Mouse (Mus musculus) neural tube, embryonic 15.5 days (tissue): ENCODE data around the gene Ndufaf3. TPM values are rescaled to one million over a fixed set of nuclear protein-coding genes. Genes with fewer than 3 reads are reported as not detected.
A peak's percentile ranks its signal among the peaks of the same experiment; 100 is the strongest.

Experiments
- ATAC-seq: fragments of 200-750 bp; cut with Nextera tagmentation; 2 replicates; pipeline ENCODE4 v1.8.0; 2017; ENCODE audit warnings: mild to moderate bottlenecking, moderate TSS enrichment, moderate library complexity; ENCODE audit not compliant: low FRiP score
- H3K27ac ChIP-seq: fragments of 300-500 bp; sonication (generic); replicated peaks from 2 replicates; pipeline ENCODE4 v1.5.1; 2015; ENCODE audit warnings: mild to moderate bottlenecking, inconsistent platforms
- H3K27me3 ChIP-seq: fragments of 300-500 bp; sonication (generic); replicated peaks from 2 replicates; pipeline ENCODE4 v1.6.1; 2015; ENCODE audit warnings: inconsistent platforms
- H3K36me3 ChIP-seq: fragments of 300-500 bp; sonication (generic); 2 replicates; pipeline ENCODE4 v1.6.1; 2015; ENCODE audit warnings: inconsistent platforms
- H3K4me1 ChIP-seq: fragments of 300-500 bp; sonication (generic); 2 replicates; pipeline ENCODE4 v1.6.1; 2015; ENCODE audit warnings: inconsistent platforms
- H3K4me2 ChIP-seq: fragments of 300-500 bp; sonication (generic); 2 replicates; pipeline ENCODE4 v1.6.1; 2015; ENCODE audit warnings: inconsistent platforms, mild to moderate bottlenecking, moderate library complexity
- H3K4me3 ChIP-seq: fragments of 300-500 bp; sonication (generic); replicated peaks from 2 replicates; pipeline ENCODE4 v1.5.1; 2015; ENCODE audit warnings: mild to moderate bottlenecking, inconsistent platforms
- H3K9ac ChIP-seq: fragments of 300-500 bp; sonication (generic); replicated peaks from 2 replicates; pipeline ENCODE4 v1.6.1; 2015; ENCODE audit warnings: mild to moderate bottlenecking, inconsistent platforms
- H3K9me3 ChIP-seq: fragments of 300-500 bp; sonication (generic); replicated peaks from 2 replicates; pipeline ENCODE4 v1.6.1; 2016; ENCODE audit warnings: inconsistent platforms
- WGBS: fragments of 180-500 bp; shearing (Covaris S2); methylation state at CpG from one replicate; pipeline ENCODE4 v1.1.7; 2015; ENCODE audit warnings: mixed read lengths; 5-methylcytosine and 5-hydroxymethylcytosine counted together
- polyA plus RNA-seq: library from polyadenylated mRNA; unstranded; fragments of >200 nt; fragmentation: Nextera tagmentation; extraction: Ambion mirVana; gene quantifications from 2 replicates; pipeline ENCODE4 v1.2.1, GENCODE M21; 2015

The Ndufaf3 gene
- polyA plus RNA-seq, 1 experiment from 2014 or later = 78.2 TPM

GRCm38 (mm10) chr9:108545986-108546385 is 21.2 kb downstream of the Ndufaf3 start:
- ATAC-seq = no peak
- H3K27ac ChIP-seq = no peak overlapping the region
- H3K9me3 ChIP-seq = no peaks in the 10 kb centered on the region
- H3K36me3 ChIP-seq = peaks cover 80% of the 10 kb centered on the region
- WGBS = 98% methylated on average over 3 of the region's 3 CpGs
- H3K27me3 ChIP-seq = no peaks in the 10 kb centered on the region
- H3K4me1 ChIP-seq = no peaks in the 10 kb centered on the region
- H3K4me3 ChIP-seq = no peak overlapping the region
- H3K4me2 ChIP-seq = no peak overlapping the region
- H3K9ac ChIP-seq = no peak overlapping the region

DNA sequence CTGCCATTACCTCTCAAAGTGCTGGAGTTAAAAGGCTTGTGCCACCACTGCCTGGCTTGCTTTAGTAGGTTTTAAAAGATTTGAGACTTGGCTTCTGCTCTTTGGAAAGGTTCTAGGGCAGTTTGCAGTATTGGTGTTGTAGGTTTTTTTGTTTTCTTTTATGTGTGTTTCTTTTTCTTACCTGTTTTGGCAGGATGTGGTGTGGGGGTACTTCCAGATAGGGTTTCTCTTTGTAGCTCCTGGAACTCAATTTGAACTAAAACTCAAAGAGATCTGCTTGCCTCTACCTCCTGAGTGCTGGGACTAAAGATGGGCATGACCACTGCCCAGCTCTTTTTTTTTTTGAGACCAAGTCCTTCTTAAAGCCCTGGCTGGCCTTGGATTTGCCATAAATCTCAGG is 26.4 kb downstream of the Ndufaf3 start:
- Histone ChIP-seq H3K9ac (no peak overlapping the region), H3K4me3 (no peak overlapping the region), H3K36me3 (peaks cover 78% of the 10 kb centered on the region), H3K9me3 (no peaks in the 10 kb centered on the region), H3K27me3 (no peaks in the 10 kb centered on the region), H3K4me2 (no peak overlapping the region), H3K4me1 (no peaks in the 10 kb centered on the region), H3K27ac (no peak overlapping the region)
- no peak for ATAC-seq

DNA sequence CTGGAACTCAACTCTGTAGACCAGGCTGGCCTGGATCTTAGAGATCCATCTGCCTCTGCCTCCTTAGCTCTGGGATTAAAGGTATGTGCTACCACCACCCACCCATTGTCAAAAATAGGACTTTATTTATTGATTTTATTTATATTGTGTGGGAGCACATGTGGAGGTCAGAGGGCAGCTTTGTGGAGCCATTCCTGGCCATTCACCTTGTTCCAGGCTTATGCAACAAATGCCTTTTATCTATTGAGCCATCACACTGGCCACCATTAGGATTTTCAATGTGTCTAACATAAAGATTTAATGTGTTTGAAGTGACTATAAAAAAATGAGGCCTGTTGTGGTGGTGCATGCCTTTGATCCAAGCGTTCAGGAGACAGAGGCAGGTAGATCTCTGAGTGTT is 35.7 kb downstream of the Ndufaf3 start:
- Histone ChIP-seq H3K27me3 (no peaks in the 10 kb centered on the region), H3K27ac (no peak overlapping the region), H3K36me3 (peaks cover 75% of the 10 kb centered on the region), H3K4me1 (no peaks in the 10 kb centered on the region), H3K9ac (no peak overlapping the region), H3K4me2 (no peak overlapping the region), H3K4me3 (no peak overlapping the region), H3K9me3 (no peaks in the 10 kb centered on the region)
- WGBS = 90% methylated on average over 1 of the region's 1 CpGs
- ATAC-seq = no peak

- 92% methylated on average over 1 of the region's 1 CpGs for WGBS
- Histone ChIP-seq H3K27me3 (no peaks in the 10 kb centered on the region), H3K27ac (no peak overlapping the region), H3K9me3 (no peaks in the 10 kb centered on the region), H3K36me3 (peaks cover 70% of the 10 kb centered on the region), H3K4me3 (no peak overlapping the region), H3K9ac (no peak overlapping the region), H3K4me2 (no peak overlapping the region), H3K4me1 (no peaks in the 10 kb centered on the region)
- no peak for ATAC-seq
Observed at GRCm38 (mm10) chr9:108530954-108531353, 36.3 kb downstream of the Ndufaf3 start.

- WGBS = 91% methylated on average over 3 of the region's 3 CpGs
- H3K4me2 ChIP-seq = no peak overlapping the region
Observed at GRCm38 (mm10) chr9:108525400-108525799, 41.8 kb downstream of the Ndufaf3 start.

DNA sequence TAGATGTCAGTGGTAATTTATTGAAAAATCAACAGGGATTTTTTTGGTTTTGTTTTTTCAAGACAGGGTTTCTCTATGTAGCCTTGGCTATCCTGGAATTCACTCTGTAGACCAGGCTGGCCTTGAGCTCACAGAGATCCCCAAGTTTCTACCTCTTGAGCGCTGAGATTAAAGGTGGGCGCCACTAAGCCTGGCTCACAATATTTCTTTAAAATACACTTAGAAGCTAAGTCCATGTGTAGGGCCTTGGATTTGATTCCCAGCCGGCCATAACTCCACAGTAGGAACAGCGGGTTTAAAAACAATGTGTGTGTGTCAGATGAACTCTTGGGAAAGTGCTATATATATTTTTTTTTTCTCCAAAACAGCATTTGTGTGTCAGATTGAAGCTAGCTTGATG is 43.9 kb downstream of the Ndufaf3 start:
- H3K9ac ChIP-seq = no peak overlapping the region
- H3K4me2 ChIP-seq = no peak overlapping the region
- no peak overlapping the region for H3K27ac ChIP-seq
- WGBS = 95% methylated on average over 4 of the region's 4 CpGs
- H3K9me3 ChIP-seq = no peaks in the 10 kb centered on the region
- H3K36me3 ChIP-seq = peaks cover 2% of the 10 kb centered on the region; the same call in 1 of the 2 replicates
- H3K4me3 ChIP-seq = no peak overlapping the region
- no peaks in the 10 kb centered on the region for H3K27me3 ChIP-seq
- ATAC-seq = no peak
- H3K4me1 ChIP-seq = peaks cover 33% of the 10 kb centered on the region

More at GRCm38 (mm10) chr9:108525400-108525799, 41.8 kb downstream of the Ndufaf3 start:
- Histone ChIP-seq H3K27me3 (no peaks in the 10 kb centered on the region), H3K9ac (no peak overlapping the region), H3K36me3 (peaks cover 21% of the 10 kb centered on the region), H3K9me3 (no peaks in the 10 kb centered on the region), H3K27ac (no peak overlapping the region), H3K4me1 (peaks cover 16% of the 10 kb centered on the region; the same call in 1 of the 2 replicates), H3K4me3 (no peak overlapping the region)
- no peak for ATAC-seq

DNA sequence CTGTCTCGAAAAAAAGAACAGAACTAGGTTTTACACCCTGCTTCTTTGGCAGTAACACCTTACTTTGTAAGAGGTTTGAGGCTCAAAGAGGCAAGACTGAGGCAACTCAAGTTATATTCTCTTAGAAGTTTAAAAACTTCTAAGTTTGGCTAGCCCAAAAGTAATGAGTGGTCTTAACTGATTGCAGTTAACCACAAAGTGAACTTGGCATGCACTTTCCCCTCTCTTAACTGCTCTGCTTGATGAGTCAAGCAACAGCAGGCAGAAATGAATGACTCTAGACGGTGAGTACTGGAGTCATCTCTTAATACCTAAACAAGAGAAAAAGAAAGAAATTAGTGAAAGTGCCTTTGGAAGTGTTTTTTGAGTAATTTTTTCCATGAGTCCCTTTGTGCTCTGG is 45.6 kb downstream of the Ndufaf3 start:
- Histone ChIP-seq H3K27me3 (no peaks in the 10 kb centered on the region), H3K4me1 (peaks cover 33% of the 10 kb centered on the region), H3K9ac (no peak overlapping the region), H3K9me3 (no peaks in the 10 kb centered on the region), H3K36me3 (no peaks in the 10 kb centered on the region), H3K4me2 (no peak overlapping the region), H3K27ac (no peak overlapping the region), H3K4me3 (no peak overlapping the region)
- ATAC-seq = no peak
- WGBS = 94% methylated on average over 2 of the region's 2 CpGs

- no peaks in the 10 kb centered on the region for H3K9me3 ChIP-seq
- H3K9ac ChIP-seq = peak overlapping the region; percentile 94
- under 1% methylated on average over 13 of the region's 13 CpGs for WGBS
- H3K27me3 ChIP-seq = no peaks in the 10 kb centered on the region
- H3K4me1 ChIP-seq = peaks cover 38% of the 10 kb centered on the region
- peak; percentile 11; the same call in 1 of the 2 replicates for ATAC-seq
- H3K27ac ChIP-seq = peak overlapping the region; percentile 100
- H3K4me2 ChIP-seq = peak overlapping the region; percentile 90
- peaks cover 29% of the 10 kb centered on the region for H3K36me3 ChIP-seq
- peak overlapping the region; percentile 94 for H3K4me3 ChIP-seq
Observed at GRCm38 (mm10) chr9:108517931-108518332, 49.3 kb downstream of the Ndufaf3 start.

- H3K4me1 ChIP-seq = peaks cover 38% of the 10 kb centered on the region
- WGBS = under 1% methylated on average over 78 of the region's 95 CpGs
- peak overlapping the region; percentile 94 for H3K4me3 ChIP-seq
- H3K36me3 ChIP-seq = peaks cover 34% of the 10 kb centered on the region
- H3K9ac ChIP-seq = peak overlapping the region; percentile 94
- no peaks in the 10 kb centered on the region for H3K27me3 ChIP-seq
- H3K9me3 ChIP-seq = no peaks in the 10 kb centered on the region
- peak overlapping the region; percentile 100 for H3K27ac ChIP-seq
- peak overlapping the region; percentile 90 for H3K4me2 ChIP-seq
- ATAC-seq = peak; percentile 77
Observed at GRCm38 (mm10) chr9:108517253-108517930, 49.8 kb downstream of the Ndufaf3 start.

- H3K9me3 ChIP-seq = no peaks in the 10 kb centered on the region
- H3K4me2 ChIP-seq = peak within 1 kb of the TSS; percentile 90
- H3K36me3 ChIP-seq = peaks cover 42% of the 10 kb centered on the region
- peaks cover 32% of the 10 kb centered on the region for H3K4me1 ChIP-seq
- peak within 1 kb of the TSS; percentile 100 for H3K27ac ChIP-seq
- 1% methylated on average over 55 of the region's 55 CpGs for WGBS
- H3K9ac ChIP-seq = peak within 1 kb of the TSS; percentile 94
- peak within 1 kb of the TSS; percentile 94 for H3K4me3 ChIP-seq
- ATAC-seq = peak; percentile 96
- H3K27me3 ChIP-seq = no peaks in the 10 kb centered on the region
Observed at GRCm38 (mm10) chr9:108516380-108517251, 50.6 kb downstream of the Ndufaf3 start, which contains the start of gene Qrich1. Gene Qrich1 (plus strand): TSS chr9:108516806.
